Mouse (Mus musculus) duodenum, adult 2 months (tissue): ENCODE data around the gene Sh2b3. TPM values are rescaled to one million over a fixed set of nuclear protein-coding genes. Genes with fewer than 3 reads are reported as not detected.

ENCODE experiments used
- polyA plus RNA-seq: library from polyadenylated mRNA; depleted of rRNA; stranded (reverse); fragments of >200 nt; gene quantifications from 2 replicates; pipeline ENCODE4 v1.2.3, GENCODE M21; 2012; ENCODE audit warnings: low replicate concordance; rRNA removed

The Sh2b3 gene
- polyA plus RNA-seq, result 46.6 and 106 TPM in 2 replicates

DNA sequence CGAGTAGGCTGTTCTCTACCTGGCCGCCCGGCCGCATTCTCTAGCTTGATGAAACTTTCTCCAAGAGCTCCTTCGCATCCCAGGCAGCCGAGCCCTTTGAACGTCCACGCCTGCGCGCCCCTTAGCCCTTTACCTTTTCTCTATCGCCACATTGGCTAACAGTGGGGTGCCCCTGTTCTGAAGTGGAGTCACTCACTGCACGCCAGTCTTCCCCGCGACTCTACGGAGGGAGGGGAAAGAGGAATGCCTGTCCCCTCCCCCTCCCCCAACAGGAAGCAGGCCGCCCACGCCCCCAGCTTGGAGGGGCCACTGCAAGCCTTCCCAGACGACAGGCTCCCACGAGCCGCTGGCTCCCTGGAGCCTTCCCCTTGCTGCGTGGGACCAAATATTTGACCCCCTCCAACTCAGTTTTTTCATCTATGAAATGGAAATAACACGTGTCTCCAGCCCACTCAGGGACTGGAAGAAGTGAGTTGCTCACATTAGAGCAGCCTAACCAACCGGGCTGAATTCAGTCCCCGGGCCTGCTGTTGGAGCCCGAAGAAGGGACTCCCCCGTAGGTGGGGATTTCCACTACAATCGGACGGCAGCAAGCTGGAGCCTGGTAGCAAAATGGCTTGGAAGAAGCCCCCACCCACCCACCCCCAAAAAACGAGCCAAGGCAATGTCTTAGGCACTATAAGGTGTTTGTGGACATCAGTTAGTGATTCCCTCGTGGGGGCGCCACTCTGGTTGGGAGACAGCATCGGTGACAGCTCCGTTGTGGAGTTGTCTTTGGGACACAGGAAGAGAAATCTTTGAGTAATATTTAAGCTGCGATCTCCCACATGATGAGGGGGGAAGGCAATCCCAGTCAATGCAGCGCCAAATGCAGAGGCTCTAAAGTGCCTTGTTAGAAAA lies at the start of gene Sh2b3:
Sh2b3 (minus strand) TSS at position 206 of the 900 bp plus-strand sequence.

DNA sequence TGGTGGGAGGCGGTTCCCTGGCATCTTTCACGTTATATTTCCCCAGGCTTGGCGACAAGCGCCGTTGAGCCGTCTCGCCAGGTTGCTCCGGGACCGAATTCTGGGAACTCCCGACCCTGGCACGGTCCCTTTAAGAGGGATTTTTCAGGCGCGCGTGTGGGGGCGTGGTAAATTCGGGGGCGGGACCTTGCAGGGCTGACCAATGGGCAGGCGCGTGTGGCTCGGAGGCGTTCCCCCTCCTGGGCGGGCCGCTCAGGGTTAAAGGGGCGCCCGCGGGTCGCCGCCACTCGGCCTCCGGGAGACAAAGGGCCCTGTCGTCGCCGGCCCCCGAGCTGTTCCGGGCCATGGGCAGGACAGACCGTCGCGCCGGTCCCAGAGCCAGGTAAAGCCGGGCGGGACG lies 11.3 kb upstream of the Sh2b3 start, which contains the start of gene Pheta1:
Pheta1 (plus strand) TSS at position 242 of the 400 bp plus-strand sequence.

Other genes with a start within 250 kb of the Sh2b3 start
- gene Aldh2, start 243.8 kb downstream of the Sh2b3 start, polyA plus RNA-seq, result 386 and 645 TPM in 2 replicates
- 4.2 and 6.4 TPM in 2 replicates for gene Acad12, start 218.7 kb downstream of the Sh2b3 start, polyA plus RNA-seq
- gene Acad10, start 177.1 kb downstream of the Sh2b3 start, polyA plus RNA-seq, result 5.1 and 6.2 TPM in 2 replicates
- gene Brap, start 177.1 kb downstream of the Sh2b3 start, polyA plus RNA-seq, result 11.3 and 12.9 TPM in 2 replicates
- gene Atxn2, start 126.3 kb downstream of the Sh2b3 start, polyA plus RNA-seq, result 79.8 and 103 TPM in 2 replicates
- gene Pheta1, start 11.3 kb upstream of the Sh2b3 start, polyA plus RNA-seq, result 133 and 307 TPM in 2 replicates
- 2.9 and 4.1 TPM in 2 replicates for gene Cux2, start 212.5 kb upstream of the Sh2b3 start, polyA plus RNA-seq